Mouse (Mus musculus): ENCODE data around the gene Zfp553.

GRCm38 (mm10) chr7:127183828-127184227, 49.0 kb upstream of the Zfp553 start:
- no peak for TF ChIP-seq POLR2A (IDR thresholded peaks at IDR 0.05; ENCODE audit: borderline replicate concordance, insufficient read depth, low read length)
- no peak for TF ChIP-seq CTCF (IDR thresholded peaks at IDR 0.05; ENCODE audit: borderline replicate concordance, insufficient read depth, low read depth, low read length)
